Comparison of ENCODE assay signal across 27 mouse cellular contexts in the genomic region with DNA sequence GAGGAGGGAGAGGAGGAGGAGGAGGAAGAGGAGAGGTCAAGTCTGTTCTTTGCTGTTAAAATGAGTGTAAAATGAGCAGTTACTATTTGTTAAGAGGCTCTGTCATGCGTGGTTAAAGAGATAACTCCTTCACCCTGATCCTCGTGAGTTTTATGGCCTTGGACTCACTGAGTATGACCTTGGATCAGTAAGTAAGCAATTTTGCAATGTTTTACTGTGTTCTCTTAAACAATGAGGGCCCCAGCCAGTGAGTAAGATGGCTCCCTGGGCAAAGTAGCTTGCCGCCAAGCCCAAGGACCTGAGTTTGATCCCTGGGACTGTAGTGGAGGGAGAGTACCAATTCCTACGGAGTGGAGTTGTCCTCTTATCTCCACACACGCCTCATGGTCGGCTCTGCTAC. TPM values are rescaled to one million over a fixed set of nuclear protein-coding genes. Genes with fewer than 3 reads are reported as not detected.
DNase-seq lines count a peak whose midpoint lies in the region; ATAC-seq and TF ChIP-seq lines count a peak whose summit lies in the region.
"Had no signal": no experiment of that assay in that cellular context is flagged by ENCODE, and none has a peak within 500 bp of the region (broad histone marks: within the 10 kb centered on the region; RNA-seq: fewer than 3 reads in every experiment).

No protein-coding gene starts in this region.

- WGBS in kidney, adult 2 months = 53% methylated on average over 6 of the region's 6 CpGs
- 43% methylated on average over 6 of the region's 6 CpGs for WGBS in intestine, embryonic 16.5 days

- no peak overlapping the region for H3K9ac ChIP-seq in intestine, embryonic 16.5 days (ENCODE audit: low read depth, low read length)
- H3K9ac ChIP-seq: embryonic facial prominence, embryonic 12.5 days; embryonic facial prominence, embryonic 15.5 days; forebrain, embryonic 12.5 days; forebrain, embryonic 15.5 days; hindbrain, embryonic 13.5 days had no signal

- no peak overlapping the region for H3K4me2 ChIP-seq in intestine, embryonic 16.5 days (ENCODE audit: low read depth, low read length)
- H3K4me2 ChIP-seq: embryonic facial prominence, embryonic 12.5 days; embryonic facial prominence, embryonic 15.5 days; forebrain, embryonic 12.5 days; forebrain, embryonic 15.5 days; heart, embryonic 11.5 days; hindbrain, embryonic 13.5 days had no signal

- H3K9me3 ChIP-seq in intestine, embryonic 16.5 days (ENCODE audit: control insufficient read depth, low read length) = no peaks in the 10 kb centered on the region
- H3K9me3 ChIP-seq: embryonic facial prominence, embryonic 12.5 days; embryonic facial prominence, embryonic 15.5 days; forebrain, embryonic 12.5 days; forebrain, embryonic 15.5 days; G1E; hindbrain, embryonic 13.5 days had no signal

- H3K36me3 ChIP-seq in kidney, adult 2 months (ENCODE audit: control insufficient read depth, insufficient read depth, low read length) = no peaks in the 10 kb centered on the region
- H3K36me3 ChIP-seq in intestine, embryonic 16.5 days (ENCODE audit: control insufficient read depth, insufficient read depth, low read length) = no peaks in the 10 kb centered on the region
- H3K36me3 ChIP-seq: embryonic facial prominence, embryonic 12.5 days; embryonic facial prominence, embryonic 15.5 days; forebrain, embryonic 12.5 days; forebrain, embryonic 15.5 days; G1E; hindbrain, embryonic 13.5 days had no signal

- peak; percentile 48 to 74 for DNase-seq in adrenal gland, adult (ENCODE audit: inconsistent age in 2 of 2, low spot score in 1 of 2)
- no peak for DNase-seq in adrenal gland, postnatal 10 days
- no peak for DNase-seq in kidney, adult 2 months
- no peak for DNase-seq in kidney, postnatal 25 days
- no peak for DNase-seq in left cerebral cortex, adult 18-20 months (ENCODE audit: low spot score in 2 of 2)
- no peak for DNase-seq in urinary bladder, postnatal 10 days (ENCODE audit: low spot score)
- DNase-seq: adrenal gland, adult 8-10 months; adrenal gland, postnatal 36 days; B cell, adult 2 months; cerebellum, adult 11 months; cerebellum, adult 2 months; cerebellum, adult 9-11 months; cerebellum, postnatal 25 days; gastrocnemius, postnatal 10 days; gastrocnemius, postnatal 36 days; heart, adult 11 months had no signal

- H3K27me3 ChIP-seq in kidney, adult 2 months (replicated peaks; ENCODE audit: control insufficient read depth, insufficient read depth, low read length) = no peaks in the 10 kb centered on the region
- no peaks in the 10 kb centered on the region for H3K27me3 ChIP-seq in intestine, embryonic 16.5 days (replicated peaks; ENCODE audit: control insufficient read depth, insufficient read depth, low read length)
- H3K27me3 ChIP-seq: embryonic facial prominence, embryonic 12.5 days; embryonic facial prominence, embryonic 15.5 days; forebrain, embryonic 12.5 days; forebrain, embryonic 15.5 days; hindbrain, embryonic 13.5 days; Patski had no signal

- ATAC-seq in intestine, embryonic 16.5 days = peak; percentile 30; the same call in 1 of the 2 replicates
- ATAC-seq: forebrain, embryonic 15.5 days; hindbrain, embryonic 16.5 days; inflammation-experienced regulatory T-cells, adult 6 months; Patski had no signal

- H3K4me3 ChIP-seq in kidney, adult 2 months (ENCODE audit: insufficient read depth, low read depth, low read length) = no peak overlapping the region
- H3K4me3 ChIP-seq in intestine, embryonic 16.5 days (ENCODE audit: low read length) = no peak overlapping the region
- H3K4me3 ChIP-seq: embryonic facial prominence, embryonic 12.5 days; embryonic facial prominence, embryonic 15.5 days; forebrain, embryonic 12.5 days; forebrain, embryonic 15.5 days; hindbrain, embryonic 13.5 days had no signal

- no peak for TF ChIP-seq POLR2A in kidney, adult 2 months (IDR thresholded peaks at IDR 0.05; ENCODE audit: low read depth, low read length)

- no peak for TF ChIP-seq CTCF in kidney, adult 2 months (conservative IDR thresholded peaks at IDR 0.05; ENCODE audit: insufficient read depth, insufficient read length, low read depth, low read length)

- peaks cover 6% of the 10 kb centered on the region for H3K4me1 ChIP-seq in kidney, adult 2 months (ENCODE audit: control insufficient read depth, insufficient read depth, low read length)
- H3K4me1 ChIP-seq in intestine, embryonic 16.5 days (ENCODE audit: control insufficient read depth, insufficient read depth, low read length) = peaks cover 45% of the 10 kb centered on the region

- H3K27ac ChIP-seq in kidney, adult 2 months (ENCODE audit: insufficient read depth, low read depth, low read length) = peak overlapping the region; percentile 24
- H3K27ac ChIP-seq in intestine, embryonic 16.5 days (ENCODE audit: low read length) = peak overlapping the region; percentile 58
- H3K27ac ChIP-seq: embryonic facial prominence, embryonic 12.5 days; embryonic facial prominence, embryonic 15.5 days; forebrain, embryonic 12.5 days; forebrain, embryonic 15.5 days; hindbrain, embryonic 13.5 days had no signal

RNA-seq across cellular contexts. Expression of gene Rap1gap, which starts 36.4 kb away (rescaled TPM):
- total RNA-seq in adrenal gland, postnatal 10 days (2021) = 10 to 100 TPM; 31.3 to 48.5 TPM
- polyA plus RNA-seq in kidney, adult 2 months (2012; rRNA removed) = 213 and 248 TPM in 2 replicates
- 26.9 and 30.9 TPM in 2 replicates for polyA plus RNA-seq in intestine, embryonic 16.5 days (2015; fragmentation: Nextera tagmentation; extraction: Ambion mirVana)
- total RNA-seq in left cerebral cortex, adult 18-20 months (2021) = 100 to 1,000 TPM; 289 to 307 TPM
- total RNA-seq: G1E had no signal
- polyA plus RNA-seq: G1E had no signal

Comparison
In these comparisons a context has a peak if more than half of its experiments do, and no peak if none do; other contexts are left out.
1. DNase-seq: peak in adrenal gland, adult (2 of 2); none in adrenal gland, postnatal 10 days (single experiment), kidney, adult 2 months (single experiment), kidney, postnatal 25 days (0 of 2), left cerebral cortex, adult 18-20 months (0 of 2) and urinary bladder, postnatal 10 days (single experiment).
2. RNA of gene Rap1gap, which starts 36.4 kb away (total RNA-seq): 289 to 307 TPM in left cerebral cortex, adult 18-20 months; 31.3 to 48.5 TPM in adrenal gland, postnatal 10 days; every median in the first group is over 4 times any median in the second.